Mouse (Mus musculus) spleen, adult 2 months (tissue): ENCODE measurements around the gene Cct4.

ENCODE experiments used
- CTCF ChIP-seq: fragments of 200-500 bp; IDR thresholded peaks from 2 replicates; pipeline ENCODE4 v1.5.1; 2011; ENCODE audit warnings: mild to moderate bottlenecking, inconsistent platforms; ENCODE audit not compliant: insufficient read depth, insufficient read length, insufficient replicate concordance; ENCODE audit errors: extremely low read depth
- POLR2A ChIP-seq: fragments of 200-500 bp; IDR thresholded peaks from 2 replicates; pipeline ENCODE4 v1.6.1; 2011; ENCODE audit warnings: low read depth, low read length, inconsistent platforms

GRCm38 (mm10) chr11:22950131-22950530, 40.2 kb upstream of the Cct4 start:
- TF ChIP-seq CTCF: no peak
- no peak for TF ChIP-seq POLR2A
